Mouse (Mus musculus): ENCODE measurements around the gene Vmn1r8. TPM values are rescaled to one million over a fixed set of nuclear protein-coding genes. Genes with fewer than 3 reads are reported as not detected.
"Not testable (repeated sequence)": the region's sequence is repeated elsewhere in the genome, so short reads cannot be mapped to it uniquely, and the experiment has no call there.

Vmn1r8 gene
- total RNA-seq (2014; rRNA removed) (not detected in 2 replicates), polyA plus RNA-seq (2015; fragmentation: Nextera tagmentation; extraction: Ambion mirVana) (not detected in 2 replicates)

GRCm38 (mm10) chr6:57031984-57032383 is at the start of gene Vmn1r8:
Gene Vmn1r8 (plus strand): TSS chr6:57032284.
- H3K36me3 ChIP-seq (ENCODE audit: insufficient read depth, low read length): no peaks in the 10 kb centered on the region
- no peak for TF ChIP-seq CTCF (IDR thresholded peaks at IDR 0.05)
- no peak for DNase-seq (ENCODE audit: low spot score)
- H3K4me1 ChIP-seq (ENCODE audit: insufficient read depth, low read length): no peaks in the 10 kb centered on the region
- no peak within 1 kb of the TSS for H3K4me3 ChIP-seq (ENCODE audit: low read depth, low read length)
- no peak within 1 kb of the TSS for H3K9ac ChIP-seq (replicated peaks; ENCODE audit: low read length, poor library complexity, severe bottlenecking)
- H3K27me3 ChIP-seq (ENCODE audit: insufficient read depth, low read length): no peaks in the 10 kb centered on the region
- no peak within 1 kb of the TSS for H3K4me2 ChIP-seq (ENCODE audit: low read depth, low read length, poor library complexity, severe bottlenecking)
- no peaks in the 10 kb centered on the region for H3K9me3 ChIP-seq (ENCODE audit: low read length)
- ATAC-seq (ENCODE audit: low FRiP score): no peak
- no peak within 1 kb of the TSS for H3K27ac ChIP-seq (ENCODE audit: low read depth, low read length)

DNA sequence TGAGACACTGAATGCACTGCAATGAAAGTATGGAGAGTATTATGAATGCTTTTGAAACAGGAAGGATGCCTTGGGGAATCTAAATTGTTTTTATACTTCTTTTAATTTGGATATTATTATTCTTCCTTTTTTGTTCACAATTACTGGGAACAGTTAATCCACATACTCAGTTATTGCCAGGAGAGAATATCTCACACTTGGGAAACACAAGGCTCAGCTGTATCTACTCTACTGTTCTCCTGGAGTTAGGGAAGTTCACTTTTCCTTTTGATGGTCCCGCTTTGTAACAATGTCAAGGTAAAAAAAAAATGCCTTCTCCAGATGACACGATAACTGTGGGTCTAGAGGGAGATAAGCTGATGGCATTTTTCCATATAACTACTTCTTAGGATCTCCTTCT is 35.1 kb upstream of the Vmn1r8 start, which contains the start of gene Vmn1r6:
TSS of gene Vmn1r6 (plus strand) at position 301 of the 400 bp plus-strand sequence.
- no peak within 1 kb of the TSS for H3K27ac ChIP-seq (ENCODE audit: low read depth, low read length)
- WGBS: 84% methylated on average over 2 of the region's 2 CpGs
- no peak within 1 kb of the TSS for H3K4me3 ChIP-seq (ENCODE audit: low read depth, low read length)
- ATAC-seq (ENCODE audit: low FRiP score): no peak
- DNase-seq (ENCODE audit: low spot score): no peak
- no peak for TF ChIP-seq CTCF (IDR thresholded peaks at IDR 0.05)
- H3K4me1 ChIP-seq (ENCODE audit: insufficient read depth, low read length): no peaks in the 10 kb centered on the region
- no peak within 1 kb of the TSS for H3K9ac ChIP-seq (replicated peaks; ENCODE audit: low read length, poor library complexity, severe bottlenecking)
- no peaks in the 10 kb centered on the region for H3K9me3 ChIP-seq (ENCODE audit: low read length)
- H3K4me2 ChIP-seq (ENCODE audit: low read depth, low read length, poor library complexity, severe bottlenecking): no peak within 1 kb of the TSS
- no peaks in the 10 kb centered on the region for H3K27me3 ChIP-seq (ENCODE audit: insufficient read depth, low read length)
- H3K36me3 ChIP-seq (ENCODE audit: insufficient read depth, low read length): no peaks in the 10 kb centered on the region

- not testable (repeated sequence) for H3K4me1 ChIP-seq (ENCODE audit: insufficient read depth, low read length); DNase-seq (ENCODE audit: low spot score)
Measured at GRCm38 (mm10) chr6:57025224-57025623, 6.9 kb upstream of the Vmn1r8 start, which contains the start of gene Vmn1r7. Gene Vmn1r7 (minus strand): TSS chr6:57025324.

DNA sequence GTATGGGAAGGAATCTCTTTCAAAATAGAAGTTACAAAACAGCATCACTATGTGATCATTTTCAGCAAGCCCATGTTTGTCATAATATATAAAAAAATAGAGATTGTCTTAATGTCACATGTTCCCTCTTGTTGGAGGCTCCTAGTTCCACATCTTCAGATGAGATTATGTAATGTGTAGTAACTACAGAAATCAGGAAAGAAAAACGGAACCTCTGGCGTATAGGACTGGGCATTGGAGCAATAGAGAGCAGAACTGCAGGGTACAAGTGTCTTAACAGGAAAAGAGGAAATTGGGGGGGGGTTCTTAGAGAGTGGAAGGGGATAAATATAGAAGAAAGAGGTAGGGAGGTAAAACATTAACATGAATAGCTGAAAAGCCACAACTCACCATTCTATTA is 2.6 kb downstream of the Vmn1r8 start:
- ATAC-seq (ENCODE audit: low FRiP score): no peak

More at GRCm38 (mm10) chr6:57025224-57025623, 6.9 kb upstream of the Vmn1r8 start, which contains the start of gene Vmn1r7:
- not testable (repeated sequence) for ATAC-seq (ENCODE audit: low FRiP score); H3K27me3 ChIP-seq (ENCODE audit: insufficient read depth, low read length); H3K9ac ChIP-seq (replicated peaks; ENCODE audit: low read length, poor library complexity, severe bottlenecking); H3K4me2 ChIP-seq (ENCODE audit: low read depth, low read length, poor library complexity, severe bottlenecking); H3K36me3 ChIP-seq (ENCODE audit: insufficient read depth, low read length); H3K9me3 ChIP-seq (ENCODE audit: low read length); H3K27ac ChIP-seq (ENCODE audit: low read depth, low read length); H3K4me3 ChIP-seq (ENCODE audit: low read depth, low read length)
- 87% methylated on average over 2 of the region's 2 CpGs for WGBS

DNA sequence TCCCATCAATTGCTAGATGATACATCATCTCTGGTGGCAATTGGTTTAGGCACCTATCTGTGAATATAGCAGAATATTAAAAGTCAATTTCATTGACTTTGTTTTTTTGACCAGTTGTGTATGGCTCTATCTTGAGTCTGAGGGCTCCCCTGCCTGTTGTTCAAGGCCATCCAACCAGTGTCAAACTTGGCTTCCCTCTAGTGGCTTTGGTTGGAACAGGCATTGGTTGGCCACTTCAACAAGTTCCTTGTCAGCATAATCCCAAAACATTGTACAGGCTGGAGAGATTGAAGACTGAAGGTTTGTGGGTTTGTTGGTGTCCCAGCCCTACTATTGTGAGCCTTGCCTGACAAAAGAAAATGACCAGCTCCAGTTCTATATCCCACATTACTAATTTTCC is 31.6 kb downstream of the Vmn1r8 start:
- Histone ChIP-seq H3K9me3 (ENCODE audit: low read length) (no peaks in the 10 kb centered on the region), H3K9ac (replicated peaks; ENCODE audit: low read length, poor library complexity, severe bottlenecking) (no peak overlapping the region), H3K36me3 (ENCODE audit: insufficient read depth, low read length) (no peaks in the 10 kb centered on the region), H3K4me2 (ENCODE audit: low read depth, low read length, poor library complexity, severe bottlenecking) (no peak overlapping the region), H3K27me3 (ENCODE audit: insufficient read depth, low read length) (no peaks in the 10 kb centered on the region), H3K27ac (ENCODE audit: low read depth, low read length) (no peak overlapping the region), H3K4me1 (ENCODE audit: insufficient read depth, low read length) (no peaks in the 10 kb centered on the region), H3K4me3 (ENCODE audit: low read depth, low read length) (no peak overlapping the region)
- no peak for DNase-seq (ENCODE audit: low spot score)
- peak; percentile 5; the same call in 1 of the 2 replicates for TF ChIP-seq CTCF (IDR thresholded peaks at IDR 0.05)
- no peak for ATAC-seq (ENCODE audit: low FRiP score)

More for the DNA sequence above, 2.6 kb downstream of the Vmn1r8 start:
- H3K9ac ChIP-seq (replicated peaks; ENCODE audit: low read length, poor library complexity, severe bottlenecking): no peak overlapping the region
- H3K36me3 ChIP-seq (ENCODE audit: insufficient read depth, low read length): no peaks in the 10 kb centered on the region
- no peak for TF ChIP-seq CTCF (IDR thresholded peaks at IDR 0.05)
- no peak overlapping the region for H3K27ac ChIP-seq (ENCODE audit: low read depth, low read length)
- DNase-seq (ENCODE audit: low spot score): no peak
- H3K4me3 ChIP-seq (ENCODE audit: low read depth, low read length): no peak overlapping the region
- H3K9me3 ChIP-seq (ENCODE audit: low read length): no peaks in the 10 kb centered on the region
- no peak overlapping the region for H3K4me2 ChIP-seq (ENCODE audit: low read depth, low read length, poor library complexity, severe bottlenecking)
- H3K4me1 ChIP-seq (ENCODE audit: insufficient read depth, low read length): no peaks in the 10 kb centered on the region
- H3K27me3 ChIP-seq (ENCODE audit: insufficient read depth, low read length): no peaks in the 10 kb centered on the region
- 84% methylated on average over 2 of the region's 2 CpGs for WGBS

DNA sequence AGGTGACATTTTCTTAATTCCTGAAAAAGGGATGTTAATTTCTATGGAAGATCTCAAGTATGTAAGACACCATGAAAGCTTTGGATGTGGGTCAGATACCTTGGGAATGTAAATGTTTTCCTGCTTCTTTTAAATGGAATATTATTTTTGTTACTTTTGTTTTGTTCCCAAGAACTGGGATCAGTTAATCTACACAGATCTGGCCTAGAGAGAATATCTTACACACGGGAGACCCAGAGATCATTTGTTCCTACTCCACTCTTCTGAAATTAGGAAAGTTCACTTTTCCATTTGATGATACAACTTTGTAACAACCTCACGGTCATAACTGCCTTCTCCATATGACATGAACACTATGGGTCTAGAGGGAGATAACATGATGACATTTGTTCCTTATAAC is 34.4 kb downstream of the Vmn1r8 start, which contains the start of gene Vmn1r9:
TSS of gene Vmn1r9 (plus strand) at position 301 of the 400 bp plus-strand sequence.
- no peaks in the 10 kb centered on the region for H3K4me1 ChIP-seq (ENCODE audit: insufficient read depth, low read length)

More for the DNA sequence above, 34.4 kb downstream of the Vmn1r8 start, which contains the start of gene Vmn1r9:
- H3K4me2 ChIP-seq (ENCODE audit: low read depth, low read length, poor library complexity, severe bottlenecking): no peak within 1 kb of the TSS
- no peak within 1 kb of the TSS for H3K27ac ChIP-seq (ENCODE audit: low read depth, low read length)
- ATAC-seq (ENCODE audit: low FRiP score) (no peak), DNase-seq (ENCODE audit: low spot score) (no peak)
- no peaks in the 10 kb centered on the region for H3K27me3 ChIP-seq (ENCODE audit: insufficient read depth, low read length)
- WGBS: 81% methylated on average over 2 of the region's 2 CpGs
- no peak for TF ChIP-seq CTCF (IDR thresholded peaks at IDR 0.05)
- no peak within 1 kb of the TSS for H3K9ac ChIP-seq (replicated peaks; ENCODE audit: low read length, poor library complexity, severe bottlenecking)
- no peaks in the 10 kb centered on the region for H3K36me3 ChIP-seq (ENCODE audit: insufficient read depth, low read length)
- H3K9me3 ChIP-seq (ENCODE audit: low read length): no peaks in the 10 kb centered on the region
- H3K4me3 ChIP-seq (ENCODE audit: low read depth, low read length): no peak within 1 kb of the TSS

Other genes with a start within 250 kb of the Vmn1r8 start
- gene Kbtbd2, start 234.5 kb upstream of the Vmn1r8 start, total RNA-seq (2014; rRNA removed): 36.9 and 50.1 TPM in 2 replicates
- gene Kbtbd2, start 234.5 kb upstream of the Vmn1r8 start, polyA plus RNA-seq (2015; fragmentation: Nextera tagmentation; extraction: Ambion mirVana): 15.9 and 18.4 TPM in 2 replicates
- 44.8 and 46.5 TPM in 2 replicates for gene Fkbp9, start 200.2 kb upstream of the Vmn1r8 start, total RNA-seq (2014; rRNA removed)
- gene Fkbp9, start 200.2 kb upstream of the Vmn1r8 start, polyA plus RNA-seq (2015; fragmentation: Nextera tagmentation; extraction: Ambion mirVana): 31.9 and 36.7 TPM in 2 replicates
- 83.2 and 98.4 TPM in 2 replicates for gene Nt5c3, start 108.4 kb upstream of the Vmn1r8 start, total RNA-seq (2014; rRNA removed)
- 181 and 182 TPM in 2 replicates for gene Nt5c3, start 108.4 kb upstream of the Vmn1r8 start, polyA plus RNA-seq (2015; fragmentation: Nextera tagmentation; extraction: Ambion mirVana)
- 0.33 and 1.7 TPM in 2 replicates for gene Vmn1r4, start 108.3 kb upstream of the Vmn1r8 start, total RNA-seq (2014; rRNA removed)
- gene Vmn1r4, start 108.3 kb upstream of the Vmn1r8 start, polyA plus RNA-seq (2015; fragmentation: Nextera tagmentation; extraction: Ambion mirVana): 0.46 and 0.88 TPM in 2 replicates
- not detected in 2 replicates for gene Vmn1r5, start 62.0 kb upstream of the Vmn1r8 start, total RNA-seq (2014; rRNA removed)
- gene Vmn1r5, start 62.0 kb upstream of the Vmn1r8 start, polyA plus RNA-seq (2015; fragmentation: Nextera tagmentation; extraction: Ambion mirVana): not detected in 2 replicates
- gene Vmn1r6, start 35.0 kb upstream of the Vmn1r8 start, total RNA-seq (2014; rRNA removed): not detected in 2 replicates
- gene Vmn1r6, start 35.0 kb upstream of the Vmn1r8 start, polyA plus RNA-seq (2015; fragmentation: Nextera tagmentation; extraction: Ambion mirVana): not detected in 2 replicates
- not detected in 2 replicates for gene Vmn1r7, start 7.0 kb upstream of the Vmn1r8 start, total RNA-seq (2014; rRNA removed)
- not detected in 2 replicates for gene Vmn1r7, start 7.0 kb upstream of the Vmn1r8 start, polyA plus RNA-seq (2015; fragmentation: Nextera tagmentation; extraction: Ambion mirVana)
- not detected in 2 replicates for gene Vmn1r9, start 34.5 kb downstream of the Vmn1r8 start, total RNA-seq (2014; rRNA removed)
- gene Vmn1r9, start 34.5 kb downstream of the Vmn1r8 start, polyA plus RNA-seq (2015; fragmentation: Nextera tagmentation; extraction: Ambion mirVana): not detected in 2 replicates
- not detected in 2 replicates for gene Vmn1r10, start 77.2 kb downstream of the Vmn1r8 start, total RNA-seq (2014; rRNA removed)
- not detected in 2 replicates for gene Vmn1r10, start 77.2 kb downstream of the Vmn1r8 start, polyA plus RNA-seq (2015; fragmentation: Nextera tagmentation; extraction: Ambion mirVana)
- gene Vmn1r11, start 101.2 kb downstream of the Vmn1r8 start, total RNA-seq (2014; rRNA removed): not detected in 2 replicates
- not detected in 2 replicates for gene Vmn1r11, start 101.2 kb downstream of the Vmn1r8 start, polyA plus RNA-seq (2015; fragmentation: Nextera tagmentation; extraction: Ambion mirVana)
- gene Vmn1r12, start 124.6 kb downstream of the Vmn1r8 start, total RNA-seq (2014; rRNA removed): not detected in 2 replicates
- not detected in 2 replicates for gene Vmn1r12, start 124.6 kb downstream of the Vmn1r8 start, polyA plus RNA-seq (2015; fragmentation: Nextera tagmentation; extraction: Ambion mirVana)
- gene Vmn1r13, start 171.0 kb downstream of the Vmn1r8 start, total RNA-seq (2014; rRNA removed): not detected in 2 replicates
- gene Vmn1r13, start 171.0 kb downstream of the Vmn1r8 start, polyA plus RNA-seq (2015; fragmentation: Nextera tagmentation; extraction: Ambion mirVana): not detected in 2 replicates
- gene Vmn1r14, start 199.4 kb downstream of the Vmn1r8 start, total RNA-seq (2014; rRNA removed): not detected in 2 replicates
- gene Vmn1r14, start 199.4 kb downstream of the Vmn1r8 start, polyA plus RNA-seq (2015; fragmentation: Nextera tagmentation; extraction: Ambion mirVana): not detected in 2 replicates
- gene Vmn1r15, start 225.7 kb downstream of the Vmn1r8 start, total RNA-seq (2014; rRNA removed): not detected in 2 replicates
- gene Vmn1r15, start 225.7 kb downstream of the Vmn1r8 start, polyA plus RNA-seq (2015; fragmentation: Nextera tagmentation; extraction: Ambion mirVana): not detected in 2 replicates

Measured in midbrain, postnatal 0 days (tissue).